Mouse (Mus musculus): Measurements from ENCODE around the gene Gm26992. TPM values are rescaled to one million over a fixed set of nuclear protein-coding genes. Genes with fewer than 3 reads are reported as not detected.
A peak's percentile ranks its signal among the peaks of the same experiment; 100 is the strongest.

The Gm26992 gene
- polyA plus RNA-seq, 1 experiment from 2014 or later, result not detected

DNA sequence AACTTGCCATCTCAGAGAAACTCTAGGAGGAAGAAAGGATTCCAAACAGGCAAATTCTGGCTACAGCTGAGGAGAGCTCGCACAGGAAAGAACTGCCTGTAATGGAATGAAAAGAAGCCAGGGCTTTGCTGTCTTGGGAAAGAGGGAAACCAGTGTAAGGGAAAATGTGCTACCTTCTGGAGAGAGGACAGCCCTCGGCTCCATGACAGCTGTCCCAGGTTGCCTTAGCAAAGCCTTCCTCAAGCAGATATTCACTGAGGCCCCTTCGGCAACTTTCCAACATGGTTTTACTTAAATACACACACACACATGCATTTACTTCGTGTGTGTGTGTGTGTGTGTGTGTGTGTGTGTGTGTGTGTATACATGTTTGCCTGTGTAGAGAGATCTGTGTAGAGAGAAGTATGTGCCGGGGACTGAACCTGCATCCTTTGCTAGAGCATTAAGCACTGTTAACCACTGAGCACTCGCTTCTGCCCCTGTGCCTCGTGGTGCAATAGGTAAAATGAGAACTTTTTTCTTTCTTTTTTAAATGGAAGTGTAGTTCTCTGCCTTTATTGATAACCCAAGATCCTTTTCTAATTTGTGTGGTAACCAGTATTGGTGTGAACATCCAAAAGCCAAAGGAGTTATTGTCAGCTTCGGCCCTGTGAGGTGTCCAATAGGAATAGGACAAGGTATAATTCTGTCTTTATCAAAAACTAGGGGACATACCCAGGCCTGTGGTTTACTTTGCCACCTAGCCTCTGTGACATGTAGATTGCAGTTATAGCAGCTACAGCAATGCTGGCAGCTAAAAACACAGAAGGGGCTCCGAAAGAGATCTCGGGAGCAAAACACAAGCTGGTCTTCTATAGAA is 70.8 kb downstream of the Gm26992 start:
- peak; percentile 49 for ATAC-seq
- no peaks in the 10 kb centered on the region for H3K27me3 ChIP-seq
- peak overlapping the region; percentile 56 for H3K4me3 ChIP-seq (replicated peaks)
- peak overlapping the region; percentile 96 for H3K27ac ChIP-seq
- no peaks in the 10 kb centered on the region for H3K36me3 ChIP-seq
- peak overlapping the region; percentile 61 for H3K9ac ChIP-seq (replicated peaks)
- peak overlapping the region; percentile 55 for H3K4me2 ChIP-seq (replicated peaks)
- peaks cover 28% of the 10 kb centered on the region for H3K4me1 ChIP-seq (replicated peaks)
- WGBS, result 27% methylated on average over 10 of the region's 10 CpGs
- H3K9me3 ChIP-seq, result no peaks in the 10 kb centered on the region

DNA sequence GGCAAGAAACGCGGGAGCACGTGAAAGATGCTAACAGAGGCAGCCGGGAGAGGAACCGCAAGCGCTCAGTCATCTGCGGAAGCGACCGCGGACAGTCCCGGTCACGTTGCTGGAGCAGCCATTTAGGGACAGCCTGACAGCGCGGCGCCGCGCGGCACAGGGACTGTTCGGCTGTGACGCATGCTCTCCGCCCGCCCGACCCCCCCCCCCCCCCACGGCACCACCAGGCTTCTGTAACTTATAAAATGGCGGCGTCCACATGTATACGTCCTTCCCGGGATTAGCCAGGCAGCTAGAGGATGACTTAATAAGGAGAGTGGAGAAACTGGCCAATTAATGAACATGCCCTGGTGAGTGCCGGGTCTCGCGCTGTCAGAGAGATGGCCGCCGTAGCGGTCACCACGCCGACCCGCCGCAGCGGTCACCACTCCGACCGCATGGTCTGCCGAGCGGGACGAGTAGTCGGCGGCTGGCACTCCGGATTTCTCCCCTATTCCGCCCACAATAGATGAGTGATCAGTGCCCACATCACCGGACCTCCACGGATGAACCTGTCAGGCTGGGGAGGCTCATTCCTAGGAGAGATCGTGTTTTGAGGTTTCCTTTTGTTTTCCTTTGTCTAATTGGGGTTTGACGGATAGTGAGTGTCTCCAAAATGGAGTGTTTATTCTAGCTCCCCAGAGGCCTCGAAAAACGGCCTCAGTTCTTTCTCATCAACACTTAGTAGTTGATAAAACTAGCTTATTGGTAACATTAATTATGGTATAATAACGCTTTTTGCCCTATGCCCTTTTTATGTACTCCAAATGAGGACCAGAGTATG is 71.8 kb downstream of the Gm26992 start:
- under 1% methylated on average over 51 of the region's 55 CpGs for WGBS
- Histone ChIP-seq H3K27me3 (no peaks in the 10 kb centered on the region), H3K9me3 (no peaks in the 10 kb centered on the region), H3K4me3 (replicated peaks) (peak overlapping the region; percentile 56), H3K36me3 (no peaks in the 10 kb centered on the region), H3K9ac (replicated peaks) (peak overlapping the region; percentile 83), H3K27ac (peak overlapping the region; percentile 96), H3K4me2 (replicated peaks) (peak overlapping the region; percentile 55), H3K4me1 (replicated peaks) (peaks cover 28% of the 10 kb centered on the region)
- ATAC-seq, result peak; percentile 98

- Histone ChIP-seq H3K4me2 (replicated peaks) (no peak overlapping the region), H3K4me1 (replicated peaks) (peaks cover 19% of the 10 kb centered on the region), H3K9ac (replicated peaks) (no peak overlapping the region), H3K9me3 (no peaks in the 10 kb centered on the region), H3K27me3 (no peaks in the 10 kb centered on the region), H3K4me3 (replicated peaks) (no peak overlapping the region), H3K36me3 (peaks cover 22% of the 10 kb centered on the region), H3K27ac (no peak overlapping the region)
- ATAC-seq, result no peak
- 85% methylated on average over 3 of the region's 3 CpGs for WGBS
Observed at GRCm38 (mm10) chrX:103499374-103499773, 77.6 kb downstream of the Gm26992 start.

GRCm38 (mm10) chrX:103500137-103500536 is 78.3 kb downstream of the Gm26992 start:
- Histone ChIP-seq H3K4me2 (replicated peaks) (no peak overlapping the region), H3K27ac (no peak overlapping the region), H3K9me3 (no peaks in the 10 kb centered on the region), H3K36me3 (peaks cover 22% of the 10 kb centered on the region), H3K9ac (replicated peaks) (no peak overlapping the region), H3K4me3 (replicated peaks) (no peak overlapping the region), H3K4me1 (replicated peaks) (peaks cover 14% of the 10 kb centered on the region), H3K27me3 (no peaks in the 10 kb centered on the region)
- WGBS, result 98% methylated on average over 2 of the region's 2 CpGs
- no peak for ATAC-seq

- WGBS, result over 99% methylated on average over 4 of the region's 4 CpGs
- no peak overlapping the region for H3K9ac ChIP-seq (replicated peaks)
- no peak overlapping the region for H3K27ac ChIP-seq
- no peaks in the 10 kb centered on the region for H3K9me3 ChIP-seq
- ATAC-seq, result no peak
- no peaks in the 10 kb centered on the region for H3K27me3 ChIP-seq
- no peaks in the 10 kb centered on the region for H3K4me1 ChIP-seq (replicated peaks)
- H3K4me2 ChIP-seq (replicated peaks), result no peak overlapping the region
- no peak overlapping the region for H3K4me3 ChIP-seq (replicated peaks)
- peaks cover 33% of the 10 kb centered on the region for H3K36me3 ChIP-seq
Observed at GRCm38 (mm10) chrX:103508218-103508617, 86.4 kb downstream of the Gm26992 start.

- Histone ChIP-seq H3K4me3 (replicated peaks) (no peak overlapping the region), H3K9me3 (no peaks in the 10 kb centered on the region), H3K36me3 (peaks cover 29% of the 10 kb centered on the region), H3K4me2 (replicated peaks) (no peak overlapping the region), H3K4me1 (replicated peaks) (no peaks in the 10 kb centered on the region), H3K27ac (no peak overlapping the region), H3K27me3 (no peaks in the 10 kb centered on the region), H3K9ac (replicated peaks) (no peak overlapping the region)
- no peak for ATAC-seq
- 81% methylated on average over 8 of the region's 8 CpGs for WGBS
Observed at GRCm38 (mm10) chrX:103509168-103510019, 87.6 kb downstream of the Gm26992 start.

GRCm38 (mm10) chrX:103514782-103515181 is 93.0 kb downstream of the Gm26992 start:
- no peaks in the 10 kb centered on the region for H3K4me1 ChIP-seq (replicated peaks)
- 0 out of 2 replicates have a peak, but pooled peaks cover under 1% of the 10 kb centered on the region for H3K36me3 ChIP-seq

DNA sequence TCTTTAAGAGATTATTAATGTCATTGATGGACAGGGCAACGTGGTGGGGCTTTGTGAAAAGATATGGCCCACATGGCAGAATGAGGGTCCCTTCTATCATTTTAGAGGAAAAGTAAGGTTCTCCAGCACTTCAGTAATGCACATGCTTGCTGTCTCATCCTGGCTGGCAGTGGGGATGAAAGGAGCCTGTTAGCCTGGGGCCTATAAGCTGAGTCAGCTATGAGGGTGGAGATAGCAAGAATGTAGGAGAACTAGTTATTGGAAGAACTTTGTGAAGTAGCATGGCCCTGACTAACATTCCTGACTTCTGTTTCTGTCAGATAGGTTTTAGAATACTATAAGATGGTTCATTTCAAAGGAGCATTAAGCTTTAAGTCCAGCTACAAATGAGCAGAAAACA is 93.5 kb downstream of the Gm26992 start:
- Histone ChIP-seq H3K36me3 (no peaks in the 10 kb centered on the region), H3K27ac (no peak overlapping the region), H3K27me3 (no peaks in the 10 kb centered on the region), H3K4me3 (replicated peaks) (no peak overlapping the region), H3K4me1 (replicated peaks) (no peaks in the 10 kb centered on the region), H3K4me2 (replicated peaks) (no peak overlapping the region), H3K9ac (replicated peaks) (no peak overlapping the region), H3K9me3 (no peaks in the 10 kb centered on the region)
- WGBS, result 92% methylated on average over 1 of the region's 1 CpGs
- ATAC-seq, result no peak

More at GRCm38 (mm10) chrX:103514782-103515181, 93.0 kb downstream of the Gm26992 start:
- Histone ChIP-seq H3K4me3 (replicated peaks) (no peak overlapping the region), H3K9me3 (no peaks in the 10 kb centered on the region), H3K27ac (no peak overlapping the region), H3K27me3 (no peaks in the 10 kb centered on the region), H3K4me2 (replicated peaks) (no peak overlapping the region), H3K9ac (replicated peaks) (no peak overlapping the region)
- 73% methylated on average over 4 of the region's 4 CpGs for WGBS
- ATAC-seq, result no peak

DNA sequence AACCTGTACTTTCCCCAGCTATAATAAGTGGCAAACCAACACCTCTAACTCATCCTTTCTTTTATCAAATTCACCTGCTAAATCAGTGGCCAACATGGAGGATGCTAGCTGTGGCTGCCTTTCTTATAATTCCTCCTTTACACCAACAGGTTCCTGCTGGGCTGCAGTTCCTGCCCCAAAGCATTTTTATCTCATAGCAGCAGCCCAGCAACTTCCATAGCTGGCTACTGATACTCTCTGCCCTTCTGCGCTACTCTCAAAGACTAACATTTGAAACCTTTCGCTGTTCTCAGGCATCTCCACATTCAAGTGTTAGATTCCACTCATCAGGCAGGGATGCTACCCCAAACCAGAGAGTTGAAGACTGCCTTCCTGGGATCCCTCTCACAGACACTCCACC is 97.0 kb downstream of the Gm26992 start:
- H3K4me2 ChIP-seq (replicated peaks), result no peak overlapping the region
- no peak overlapping the region for H3K9ac ChIP-seq (replicated peaks)
- H3K36me3 ChIP-seq, result no peaks in the 10 kb centered on the region
- ATAC-seq, result no peak
- no peak overlapping the region for H3K4me3 ChIP-seq (replicated peaks)
- no peaks in the 10 kb centered on the region for H3K27me3 ChIP-seq
- H3K9me3 ChIP-seq, result no peaks in the 10 kb centered on the region
- 96% methylated on average over 2 of the region's 2 CpGs for WGBS
- H3K4me1 ChIP-seq (replicated peaks), result no peaks in the 10 kb centered on the region
- H3K27ac ChIP-seq, result no peak overlapping the region

- Histone ChIP-seq H3K27me3 (no peaks in the 10 kb centered on the region), H3K9me3 (no peaks in the 10 kb centered on the region), H3K4me2 (replicated peaks) (no peak overlapping the region), H3K4me3 (replicated peaks) (no peak overlapping the region), H3K4me1 (replicated peaks) (no peaks in the 10 kb centered on the region), H3K36me3 (no peaks in the 10 kb centered on the region), H3K9ac (replicated peaks) (no peak overlapping the region), H3K27ac (no peak overlapping the region)
- 90% methylated on average over 3 of the region's 3 CpGs for WGBS
- ATAC-seq, result no peak
Observed at GRCm38 (mm10) chrX:103519547-103519946, 97.7 kb downstream of the Gm26992 start.

DNA sequence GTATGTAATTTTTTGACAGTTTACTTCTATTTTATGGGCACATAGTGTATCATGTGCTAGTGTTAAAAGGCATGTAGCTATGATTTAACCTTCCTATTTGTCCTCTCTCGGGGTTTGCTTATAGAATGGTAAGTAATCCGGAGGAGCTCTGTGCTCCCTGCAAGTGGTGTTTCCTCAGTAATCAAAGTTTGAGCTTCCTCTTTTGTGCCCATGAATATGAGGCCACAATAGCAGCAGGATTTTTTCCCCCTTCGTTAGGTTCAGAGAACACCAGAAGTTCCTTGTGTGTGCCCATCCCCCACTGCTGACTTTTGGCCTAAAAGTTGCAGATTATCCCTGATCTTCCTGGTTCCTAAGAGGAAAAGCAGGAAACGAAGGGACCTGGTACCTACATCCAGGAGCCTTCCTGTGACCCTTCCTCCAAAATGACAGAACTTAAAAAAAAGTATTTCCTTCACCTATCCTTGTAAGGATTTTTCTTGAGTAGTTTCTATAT is 99.5 kb downstream of the Gm26992 start:
- H3K4me1 ChIP-seq (replicated peaks), result no peaks in the 10 kb centered on the region
- H3K27me3 ChIP-seq, result no peaks in the 10 kb centered on the region
- no peak overlapping the region for H3K4me3 ChIP-seq (replicated peaks)
- no peak overlapping the region for H3K9ac ChIP-seq (replicated peaks)
- no peak overlapping the region for H3K27ac ChIP-seq
- no peak overlapping the region for H3K4me2 ChIP-seq (replicated peaks)
- WGBS, result 61% methylated on average over 4 of the region's 4 CpGs
- ATAC-seq, result no peak
- no peaks in the 10 kb centered on the region for H3K9me3 ChIP-seq
- no peaks in the 10 kb centered on the region for H3K36me3 ChIP-seq

All from midbrain, embryonic 13.5 days (tissue).